Mouse (Mus musculus) left cerebral cortex, adult 18-20 months (tissue): ENCODE measurements at regions not wholly inside any gene's neighbourhood (a gene's known extent, or its start where the extent isn't known, plus 50 kb on each side); places are given as distances from the start of the nearest gene placed in this dataset.

Experiments used
- DNase-seq, 2 experiments: peaks; one replicate each; pipeline ENCODE4 v3.0.0; 2021 to 2022; ENCODE audit warnings: low spot score in 2 of 2, mixed read lengths in 1 of 2

DNA sequence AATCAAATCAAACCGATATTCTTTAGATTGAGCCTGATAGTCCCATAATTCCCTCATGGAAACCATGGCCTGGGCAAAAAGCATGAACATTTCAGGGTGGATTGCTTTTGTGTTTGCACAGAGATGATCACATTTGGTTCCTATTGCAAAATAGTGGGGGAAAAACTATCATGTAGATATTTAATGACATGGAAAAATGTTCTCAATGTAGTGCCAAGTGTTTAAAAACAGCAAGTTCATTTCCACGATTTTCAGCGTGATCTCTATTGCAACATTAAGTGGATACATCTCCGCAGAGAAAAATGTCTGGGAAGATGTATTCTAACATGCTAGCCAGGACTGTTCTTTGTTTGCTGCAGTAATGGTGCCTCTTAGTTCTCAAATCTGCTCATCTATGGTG, 235.0 kb upstream of the Stt3b start:
- DNase-seq, result no peak

DNA sequence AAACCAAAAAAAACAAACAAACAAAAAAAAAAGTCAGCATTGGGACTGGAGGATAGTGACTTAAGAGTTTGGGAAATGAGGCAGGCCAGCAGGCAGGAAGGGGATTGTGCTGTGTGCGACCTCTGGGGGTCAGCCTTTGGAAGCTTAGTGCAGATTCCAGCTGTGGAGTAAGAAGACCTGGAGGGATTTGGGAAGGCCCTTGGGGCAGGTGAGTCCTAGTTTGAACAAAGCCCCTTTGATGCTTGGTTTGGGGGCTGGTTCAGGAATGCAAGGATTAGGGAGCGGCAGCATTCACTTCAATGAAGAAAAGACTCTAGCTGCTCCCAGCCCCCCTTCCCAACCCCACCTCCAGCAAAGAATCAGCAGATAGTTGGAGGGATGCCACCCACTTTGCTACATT, 235.6 kb upstream of the Stt3b start:
- no peak for DNase-seq

DNA sequence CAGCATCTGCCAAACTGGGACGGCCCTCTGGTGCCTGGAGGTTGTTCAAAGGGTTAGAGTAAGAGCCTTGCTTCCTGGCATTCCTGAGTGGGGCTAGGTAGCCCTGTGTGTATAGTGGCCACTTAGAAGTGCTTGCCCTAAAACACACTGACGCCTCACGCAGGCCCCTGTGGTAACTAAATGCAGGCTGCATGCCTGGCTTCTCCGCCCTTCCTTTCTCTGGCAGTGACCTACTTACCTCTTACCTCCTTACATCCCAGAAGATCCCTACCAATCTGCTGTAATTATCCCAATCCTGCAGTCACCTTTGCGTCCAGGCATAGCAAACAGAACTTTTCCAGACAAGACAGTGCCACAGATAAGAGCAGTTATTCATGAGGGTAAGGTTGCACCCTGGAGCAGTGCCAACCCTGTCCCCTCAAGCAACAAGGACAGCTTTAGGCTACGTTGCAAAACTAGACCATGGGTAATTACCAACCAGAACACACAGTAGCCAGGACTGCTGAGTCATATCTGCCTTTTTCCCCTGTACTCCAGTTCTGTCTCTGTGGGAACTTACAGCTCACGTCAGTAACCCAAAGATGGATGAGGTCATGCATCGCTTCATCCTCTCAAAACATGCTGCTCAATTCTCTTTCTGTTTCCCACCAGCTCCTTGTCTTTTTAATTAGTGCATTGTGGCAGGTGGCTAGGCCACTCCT, 237.6 kb upstream of the Stt3b start:
- no peak for DNase-seq

DNA sequence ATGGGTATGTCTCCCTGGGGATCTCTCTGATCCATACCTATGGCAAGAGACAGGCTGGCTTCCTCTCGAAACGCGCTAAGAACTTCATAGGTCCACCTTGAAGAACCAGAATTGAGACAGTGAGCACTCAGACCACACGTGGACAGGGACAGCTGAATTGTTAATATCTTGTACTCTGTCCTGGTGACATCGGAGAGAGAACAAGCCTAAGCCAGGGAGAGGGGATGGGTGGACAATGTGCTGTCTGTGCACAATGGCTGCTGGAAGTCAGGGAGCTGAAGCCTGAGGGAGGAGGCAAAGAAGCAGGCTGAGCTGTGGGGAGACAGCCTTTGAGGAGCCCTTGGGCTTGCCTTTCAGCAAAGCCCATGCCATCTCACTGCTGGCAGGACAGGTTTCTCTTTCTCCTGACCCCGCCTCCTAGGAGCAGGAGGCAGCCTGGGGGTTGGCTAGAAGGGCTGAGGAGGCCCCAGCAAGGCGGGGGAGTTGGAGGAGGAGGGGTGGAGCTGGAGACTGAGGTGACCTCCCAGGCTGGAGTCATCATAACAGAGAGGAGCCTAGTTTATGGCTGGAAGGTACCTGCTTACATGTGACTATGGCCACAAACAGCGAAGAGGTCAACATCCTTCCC, 238.6 kb upstream of the Stt3b start:
- no peak for DNase-seq

DNA sequence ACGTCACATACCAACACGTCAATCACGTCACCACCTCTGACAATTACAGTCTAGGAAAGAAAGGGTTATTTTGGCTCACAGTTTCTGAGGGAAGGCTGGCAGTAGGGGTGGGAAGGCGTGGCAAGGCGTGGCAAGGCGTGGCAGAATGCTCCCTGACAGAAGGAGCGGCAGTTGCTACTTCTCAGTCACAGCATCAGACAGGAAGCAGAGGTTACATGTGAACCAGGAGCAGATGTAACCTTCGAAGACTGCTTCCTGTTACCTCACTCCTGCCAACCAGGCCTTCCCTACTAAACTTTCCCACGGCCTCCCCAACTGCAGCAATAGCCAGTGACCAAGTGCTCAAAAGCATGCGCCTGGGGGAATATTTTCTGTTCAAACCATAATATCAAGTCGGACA, 240.9 kb upstream of the Stt3b start:
- no peak for DNase-seq

DNA sequence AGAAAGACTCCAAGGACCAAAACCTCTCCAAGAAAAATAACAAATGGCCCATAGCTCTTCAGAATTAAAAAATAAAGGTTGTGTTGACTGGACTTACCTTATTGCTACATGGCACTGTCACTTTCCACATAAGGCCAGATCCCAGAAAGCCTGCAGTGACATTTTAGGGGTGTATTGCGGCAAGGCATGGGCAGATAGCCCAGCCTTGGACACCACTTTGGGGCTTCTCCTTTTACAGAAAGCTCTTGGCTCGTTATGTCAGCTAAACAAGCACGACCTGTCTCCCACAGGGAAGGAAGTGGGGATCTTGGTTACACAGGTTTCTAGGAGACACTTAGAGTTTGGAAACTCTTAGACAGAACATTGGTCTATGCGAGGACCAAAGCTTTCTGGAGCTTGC, 241.3 kb upstream of the Stt3b start:
- DNase-seq, result no peak

DNA sequence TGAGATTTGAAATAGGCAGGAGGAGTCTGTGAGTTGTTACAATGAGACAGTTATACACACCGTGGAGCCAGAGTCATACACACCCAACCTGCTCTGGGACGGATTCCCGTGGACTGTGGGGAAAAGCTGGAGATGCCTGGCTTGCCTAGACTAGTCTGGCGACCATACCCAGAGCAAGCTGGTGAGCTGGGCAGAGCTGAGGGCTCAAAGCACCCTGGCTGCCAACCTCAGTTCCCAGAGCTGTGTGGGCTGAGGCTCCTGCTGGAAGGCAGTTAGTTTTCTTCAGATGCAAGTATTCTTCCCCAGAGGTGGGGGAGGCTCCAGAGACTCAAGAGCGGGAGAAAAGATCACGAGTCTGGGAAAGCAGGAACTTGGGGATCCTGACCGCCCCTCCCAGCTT, 247.9 kb upstream of the Stt3b start:
- peak; percentile 38 to 56 for DNase-seq

DNA sequence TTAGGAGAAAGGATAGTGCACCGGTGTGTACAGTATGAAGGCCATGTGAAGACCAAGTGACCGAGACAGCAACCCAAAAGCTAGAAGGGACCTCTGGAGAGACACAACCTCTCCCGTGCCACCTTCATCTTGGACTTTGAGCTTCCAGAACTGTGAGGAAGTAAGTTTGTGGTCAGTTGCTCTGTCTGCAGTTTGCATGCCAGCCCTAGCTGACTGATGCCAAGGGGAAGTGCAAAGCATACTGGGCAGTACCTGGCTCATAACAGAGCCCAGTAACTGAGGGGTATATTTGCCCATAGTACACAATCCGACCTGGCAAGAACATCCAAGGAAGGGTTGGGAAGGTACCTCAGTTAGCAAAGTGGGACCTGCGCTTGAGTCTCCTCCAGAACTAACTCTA, 249.3 kb upstream of the Stt3b start:
- no peak for DNase-seq

DNA sequence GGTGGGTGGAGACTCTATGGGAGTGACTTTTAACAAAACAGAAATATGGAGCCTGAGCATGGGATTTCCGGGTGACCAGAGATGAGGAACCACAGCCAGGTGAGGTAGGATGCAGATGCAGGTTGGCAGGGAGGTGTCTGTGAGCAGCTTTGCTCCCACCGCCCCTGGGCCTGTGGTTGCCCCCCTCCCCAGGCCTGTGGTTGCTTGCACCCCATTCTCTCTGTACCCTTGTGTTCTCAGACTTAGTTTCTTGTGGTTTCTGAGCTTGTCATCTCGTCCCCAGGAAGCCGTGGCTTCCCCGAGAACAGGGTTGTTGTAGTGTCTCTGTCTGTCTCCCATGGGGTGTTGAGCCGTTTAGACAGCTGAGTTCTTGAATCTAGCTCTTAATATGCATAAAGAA, 251.0 kb upstream of the Stt3b start:
- DNase-seq, result no peak

DNA sequence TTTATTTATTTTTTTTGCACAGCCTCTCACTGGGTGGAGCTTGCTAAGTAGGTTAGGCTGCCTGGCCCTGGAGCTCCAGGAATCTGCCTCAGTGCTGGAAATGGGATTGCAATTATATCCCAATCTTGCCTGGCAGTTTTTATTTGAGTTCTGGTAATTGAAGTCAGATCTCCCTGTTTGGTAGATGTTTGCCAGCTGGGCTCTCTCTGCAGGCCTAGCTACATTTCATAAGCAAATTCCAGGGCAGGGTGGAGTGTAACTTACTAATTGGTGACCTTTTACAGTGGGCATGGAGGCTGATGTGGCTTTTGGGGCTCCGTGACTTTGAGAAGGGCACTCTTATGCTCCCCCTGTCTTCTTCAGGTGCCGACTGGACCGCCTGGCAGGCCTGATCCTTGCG, 252.6 kb upstream of the Stt3b start:
- DNase-seq, result no peak

DNA sequence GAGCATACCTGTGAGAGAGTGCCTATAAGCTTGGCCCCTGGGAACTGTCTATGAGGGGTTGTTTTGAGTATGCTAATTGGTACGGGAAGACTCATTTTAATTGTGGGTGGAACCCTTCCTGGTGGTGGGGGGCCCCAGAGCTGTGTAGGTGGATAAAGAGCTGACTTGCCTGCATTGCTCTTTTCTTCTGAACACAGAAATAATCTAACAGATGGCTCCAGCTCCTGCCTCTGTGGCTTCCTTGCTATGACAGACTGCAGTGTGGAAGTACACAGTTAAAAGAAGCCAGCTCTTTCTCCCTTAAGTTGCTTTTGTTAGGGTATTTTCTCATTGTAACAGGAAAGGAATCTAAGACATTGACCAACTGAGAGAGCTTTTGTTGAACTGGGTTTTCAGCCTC, 254.1 kb upstream of the Stt3b start:
- peak in 1 of 2 experiments; percentile 25 for DNase-seq

DNA sequence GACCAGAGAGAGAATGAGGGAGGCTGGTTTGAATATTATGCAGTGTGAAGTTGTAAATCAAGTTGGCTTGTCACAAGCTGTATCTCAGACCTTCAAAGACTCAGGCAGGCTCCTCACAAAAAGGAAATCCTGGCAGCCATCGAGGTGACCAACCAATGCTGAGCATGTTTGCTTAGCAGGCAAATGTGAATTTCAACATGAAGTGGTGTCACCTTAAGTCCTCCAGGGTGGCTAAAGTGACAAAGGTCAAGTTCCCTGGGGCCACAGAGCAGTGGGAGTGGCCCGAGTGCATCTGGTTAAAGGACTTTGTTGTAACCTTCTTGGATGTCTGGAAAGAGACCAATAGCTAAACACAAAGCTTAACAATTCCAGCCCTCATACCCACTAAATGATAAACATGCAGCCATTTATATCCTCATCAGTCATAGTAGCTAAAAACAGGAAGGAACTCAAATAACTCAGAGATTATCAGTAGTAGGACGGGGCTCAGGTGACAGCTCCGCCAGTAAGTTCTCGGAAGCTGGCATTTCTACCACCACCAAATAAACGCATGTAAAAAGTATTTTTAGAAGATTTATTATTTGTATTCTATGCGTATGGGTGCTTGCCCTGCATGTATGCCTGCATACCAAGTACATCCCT, 258.6 kb upstream of the Stt3b start:
- no peak for DNase-seq

DNA sequence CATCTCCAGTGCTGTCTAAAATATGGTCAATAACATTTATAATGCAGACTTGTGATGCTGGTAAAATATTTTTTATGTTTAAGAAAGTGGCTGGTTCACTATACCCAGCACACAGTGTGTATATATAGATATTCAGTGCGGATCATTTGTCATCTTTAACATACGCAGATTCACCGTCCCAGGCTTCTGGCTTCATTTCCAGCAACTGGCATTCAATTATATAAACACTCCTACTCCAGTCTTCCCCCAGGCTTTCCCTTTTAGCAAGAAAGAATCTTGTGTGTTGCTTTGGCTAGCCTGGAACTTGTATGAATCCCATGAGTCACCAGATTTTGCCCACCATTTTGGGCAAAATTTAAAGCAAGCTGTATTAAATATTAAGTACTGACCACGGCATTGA, 260.8 kb upstream of the Stt3b start:
- DNase-seq, result peak in 1 of 2 experiments; percentile 19

DNA sequence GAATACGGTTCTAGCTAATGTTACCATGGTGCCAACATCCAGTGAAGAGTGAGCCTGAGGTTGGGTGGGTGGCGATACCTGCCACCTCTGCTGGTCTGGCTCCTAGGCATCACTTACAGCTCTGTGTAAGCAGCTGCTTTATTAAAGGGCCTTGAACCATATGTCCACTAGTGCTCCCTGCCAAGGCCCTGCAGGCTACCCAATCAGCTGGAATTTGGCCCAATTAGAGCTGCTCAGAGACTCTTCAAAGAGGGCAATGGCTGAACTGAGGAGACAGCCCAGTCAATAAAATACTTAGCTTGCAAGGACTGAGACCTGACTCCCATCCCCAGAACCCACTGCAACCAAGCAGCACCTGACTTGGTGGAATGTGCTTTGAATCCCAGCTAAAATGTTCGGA, 270.9 kb upstream of the Stt3b start:
- DNase-seq, result no peak

DNA sequence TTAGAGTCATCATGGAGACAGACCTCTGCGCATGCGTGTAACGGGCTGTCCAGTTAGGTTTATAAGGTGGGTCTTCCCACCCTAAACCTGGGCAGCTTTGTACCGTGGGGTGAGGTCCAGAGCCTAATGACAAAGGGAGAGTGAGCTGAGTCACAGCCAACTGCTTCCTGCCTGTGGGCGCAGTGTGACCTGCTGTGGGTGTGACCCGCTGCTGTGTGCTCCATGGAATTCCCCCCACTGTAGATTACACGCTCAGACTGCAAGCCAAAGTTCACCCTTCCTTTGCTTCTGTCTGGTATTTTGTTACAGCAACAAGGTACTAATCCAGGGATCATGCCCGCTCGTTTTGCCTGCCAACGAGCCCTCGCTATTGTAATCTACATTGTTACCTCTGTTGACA, 273.3 kb upstream of the Stt3b start:
- DNase-seq, result no peak

DNA sequence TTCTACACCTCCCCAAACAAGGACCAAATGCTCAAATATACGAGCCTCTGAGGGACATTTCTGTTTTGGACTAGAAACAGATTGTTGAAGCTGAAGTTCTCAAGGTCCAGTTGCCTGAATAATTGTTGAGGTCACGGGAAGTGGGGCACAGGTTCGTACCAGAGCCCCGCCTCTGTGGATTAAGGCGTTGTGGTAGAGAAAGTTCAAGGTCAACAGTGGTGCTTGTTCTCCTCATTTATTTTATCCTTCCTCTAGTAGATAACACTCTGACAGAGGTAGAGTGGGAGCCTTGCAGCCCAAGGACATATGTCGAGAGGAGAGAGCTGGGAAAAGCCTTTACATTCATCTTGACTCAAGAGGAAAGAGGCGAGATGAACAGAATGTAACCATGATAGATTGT, 274.7 kb upstream of the Stt3b start:
- DNase-seq, result no peak

DNA sequence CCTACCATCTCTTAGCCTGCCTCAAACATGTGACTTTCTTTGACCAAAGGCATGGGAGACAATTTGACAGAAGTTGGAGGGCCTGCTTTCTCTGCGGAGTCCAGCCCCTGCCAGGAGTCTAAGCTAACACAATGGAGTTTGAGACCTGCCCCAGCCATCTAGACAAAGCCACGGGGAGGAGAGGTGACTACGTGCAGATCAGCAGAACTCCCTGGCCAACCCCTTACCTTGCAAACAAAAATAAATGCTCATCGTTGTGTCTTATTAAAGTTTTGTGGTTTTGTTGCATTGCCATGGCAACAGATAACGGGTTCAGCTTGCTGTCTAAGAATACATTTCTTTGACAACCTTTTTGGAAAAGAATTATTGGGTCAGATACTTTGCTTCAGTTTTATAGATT, 282.2 kb upstream of the Stt3b start:
- no peak for DNase-seq

DNA sequence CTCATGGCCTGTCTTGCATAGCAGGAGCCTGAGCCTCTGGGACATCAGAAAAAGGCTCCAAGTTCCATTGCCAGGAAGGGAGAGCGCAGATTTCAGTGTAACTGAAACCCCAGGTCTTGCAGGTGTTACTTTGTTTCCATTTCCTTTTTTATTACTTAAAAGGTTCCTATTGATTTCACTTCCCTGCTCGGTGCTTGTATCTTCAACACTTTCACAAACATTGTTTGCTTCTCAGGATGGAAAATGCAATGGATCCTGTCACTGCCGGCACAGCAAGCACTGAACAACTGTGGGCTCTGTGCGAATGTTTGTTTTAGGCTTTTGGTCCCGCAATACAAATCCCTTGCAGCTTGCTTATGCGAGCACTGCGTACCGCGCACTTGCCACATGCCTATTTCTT, 290.0 kb upstream of the Stt3b start:
- no peak for DNase-seq

DNA sequence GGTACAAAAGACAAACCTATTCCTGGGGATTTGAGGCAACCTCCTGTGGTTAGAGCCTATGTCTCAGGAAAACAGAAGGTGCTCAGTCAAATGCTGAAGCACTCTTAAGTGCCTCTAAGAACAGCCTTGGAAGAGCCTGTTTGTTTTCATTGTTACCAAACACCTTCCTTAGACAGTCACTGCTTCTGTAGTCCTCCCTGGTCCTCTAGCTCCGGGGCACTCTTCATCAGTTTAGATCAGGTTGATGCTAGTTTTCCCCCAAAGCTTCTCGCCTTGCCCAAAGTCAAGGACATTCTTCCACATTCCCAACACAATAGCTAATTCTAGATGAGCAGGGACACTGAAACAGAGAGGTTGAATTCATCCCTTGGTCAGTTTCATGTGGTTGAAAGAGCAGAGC, 290.6 kb upstream of the Stt3b start:
- no peak for DNase-seq

DNA sequence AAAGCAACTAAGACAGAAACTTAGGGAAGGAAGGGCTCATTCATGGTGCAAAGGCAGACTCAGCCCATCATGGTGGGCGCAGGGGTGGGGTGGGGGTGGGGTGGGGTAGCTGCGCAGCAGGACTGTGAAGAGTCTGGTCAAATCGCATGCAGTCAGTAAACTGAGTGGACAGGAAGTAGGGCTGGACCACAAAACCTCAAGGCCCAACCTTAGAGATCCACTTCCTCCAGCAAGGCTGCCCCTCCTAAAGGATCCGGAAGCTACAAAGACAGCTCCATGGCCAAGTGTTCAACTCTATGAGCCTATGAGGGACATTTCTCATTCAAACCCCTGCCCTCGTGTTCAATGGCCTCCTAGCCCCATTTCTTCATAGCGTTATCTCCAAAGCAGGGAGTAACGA, 292.6 kb upstream of the Stt3b start:
- DNase-seq, result no peak

DNA sequence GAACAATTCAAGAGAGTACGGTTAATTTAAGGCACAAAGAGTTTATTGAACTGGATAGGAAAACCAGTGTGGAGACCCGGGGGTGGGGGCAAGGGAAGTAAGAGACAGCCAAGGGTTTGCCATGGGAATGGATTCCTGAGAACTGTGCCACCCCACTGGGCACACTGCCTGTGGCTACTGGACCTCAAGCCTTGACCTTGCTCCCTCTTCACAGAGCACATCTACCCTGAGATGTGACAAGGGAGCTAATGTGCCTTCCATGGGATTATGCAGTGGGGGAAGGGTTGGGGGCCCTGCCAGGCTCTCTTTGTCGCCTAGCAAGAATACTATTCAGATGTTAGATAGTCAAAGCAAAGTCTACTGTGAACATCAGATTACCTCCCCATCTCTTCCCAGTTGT, 294.2 kb upstream of the Stt3b start:
- DNase-seq, result peak; percentile 7 to 42

DNA sequence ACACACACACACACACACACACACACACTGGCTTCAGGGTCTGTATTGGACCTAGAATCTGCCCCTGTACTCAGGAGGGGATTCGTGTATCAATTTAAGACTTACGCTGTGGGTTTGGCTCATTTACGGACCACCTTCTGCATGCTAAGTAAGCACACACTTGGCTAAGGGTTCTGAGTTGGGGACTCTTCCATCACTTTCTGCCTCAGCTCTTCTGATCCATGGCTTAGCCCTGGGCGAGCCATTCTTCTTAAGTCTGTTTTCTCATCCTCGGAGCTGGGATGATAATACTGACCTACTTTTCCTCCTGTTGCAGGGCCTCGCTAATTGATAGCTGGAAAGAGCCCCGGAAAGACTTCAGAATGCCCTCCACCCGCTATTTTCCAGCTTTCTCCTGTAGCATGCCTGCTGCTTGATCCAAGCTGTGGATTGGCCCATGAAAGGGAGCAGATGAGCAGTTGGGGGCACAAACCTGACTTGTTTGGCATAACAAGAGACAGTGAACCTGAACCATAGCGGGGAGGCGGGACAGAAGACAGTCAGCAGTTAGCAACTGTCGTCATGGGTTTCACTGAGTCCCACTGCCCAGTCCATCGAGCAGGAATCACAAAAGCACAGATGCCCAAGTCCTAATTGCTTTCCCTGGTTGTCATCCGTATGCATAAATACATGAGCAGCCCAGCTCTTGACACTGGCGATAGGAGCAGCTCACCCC, 294.9 kb upstream of the Stt3b start:
- no peak for DNase-seq
